Mouse (Mus musculus) monocyte, adult 2 months (primary cell): ENCODE results near the gene Il22ra2.

Source experiments
- DNase-seq, 2 experiments: peaks; one replicate each; pipeline ENCODE4 v3.0.0; 2022; ENCODE audit warnings: low spot score in 2 of 2, low read depth in 1 of 2

Il22ra2 gene

GRCm38 (mm10) chr10:19600093-19600420, 21.7 kb upstream of the Il22ra2 start:
- DNase-seq: no peak

- peak in 1 of 2 experiments; percentile 62 for DNase-seq
Measured at GRCm38 (mm10) chr10:19601502-19601901, 20.3 kb upstream of the Il22ra2 start.

DNA sequence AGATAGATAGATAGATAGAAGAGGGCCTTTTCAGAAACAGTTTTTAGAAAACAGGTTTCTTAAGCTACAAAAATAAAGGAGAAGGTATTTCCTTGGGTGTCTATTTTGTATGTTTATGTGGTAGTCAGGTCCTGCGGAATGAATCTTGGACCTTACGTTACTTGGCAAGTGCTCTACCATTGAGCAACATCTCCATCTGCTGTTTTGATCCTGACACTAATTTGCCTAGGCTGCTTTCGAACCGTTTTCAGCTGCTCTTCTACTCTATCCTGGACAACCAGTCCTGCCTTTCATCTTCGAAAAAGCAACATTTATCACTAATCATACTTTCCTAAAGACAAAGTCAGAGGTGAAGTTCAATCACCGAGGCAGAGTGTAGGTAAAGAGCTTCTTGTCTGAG, 18.6 kb upstream of the Il22ra2 start:
- no peak for DNase-seq

GRCm38 (mm10) chr10:19609125-19609524, 12.7 kb upstream of the Il22ra2 start:
- DNase-seq: no peak

GRCm38 (mm10) chr10:19611616-19612015, 10.2 kb upstream of the Il22ra2 start:
- no peak for DNase-seq

DNA sequence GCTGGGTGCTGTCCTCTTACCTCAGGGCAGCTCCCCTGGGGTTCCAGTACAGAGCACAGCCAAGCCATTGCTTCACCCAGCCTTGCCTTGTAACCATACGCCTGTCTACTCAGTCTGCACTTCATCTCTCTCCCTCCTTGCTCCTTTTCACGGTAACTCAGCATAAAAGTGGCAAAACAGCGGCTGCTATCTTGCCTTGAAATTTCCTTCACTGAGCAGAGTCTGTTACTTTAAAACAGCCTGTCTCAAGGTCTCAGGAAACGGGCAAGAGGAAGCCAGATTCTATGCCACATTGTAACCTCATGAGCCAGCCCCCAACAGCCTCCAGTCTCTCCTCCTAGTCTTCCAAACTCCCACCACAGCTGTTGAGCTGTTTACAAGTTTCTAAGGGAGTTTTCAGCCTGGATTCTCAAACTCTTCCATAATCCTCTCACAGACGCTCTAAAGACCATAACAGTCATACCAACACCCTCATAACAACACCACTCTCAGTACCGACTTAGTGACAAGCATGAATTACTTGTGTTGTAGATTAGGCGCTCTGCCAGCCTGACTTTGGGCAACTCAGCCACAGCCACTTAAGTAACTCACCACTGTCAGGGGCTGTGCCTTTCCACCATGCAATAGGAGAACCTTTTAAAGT, 8.6 kb upstream of the Il22ra2 start:
- DNase-seq: no peak

GRCm38 (mm10) chr10:19619736-19620135, 2.1 kb upstream of the Il22ra2 start:
- DNase-seq: no peak

GRCm38 (mm10) chr10:19624617-19625016, 2.8 kb downstream of the Il22ra2 start:
- DNase-seq: no peak

- DNase-seq: no peak
Measured at GRCm38 (mm10) chr10:19627342-19627741, 5.5 kb downstream of the Il22ra2 start.

GRCm38 (mm10) chr10:19627748-19628147, 6.0 kb downstream of the Il22ra2 start:
- no peak for DNase-seq

DNA sequence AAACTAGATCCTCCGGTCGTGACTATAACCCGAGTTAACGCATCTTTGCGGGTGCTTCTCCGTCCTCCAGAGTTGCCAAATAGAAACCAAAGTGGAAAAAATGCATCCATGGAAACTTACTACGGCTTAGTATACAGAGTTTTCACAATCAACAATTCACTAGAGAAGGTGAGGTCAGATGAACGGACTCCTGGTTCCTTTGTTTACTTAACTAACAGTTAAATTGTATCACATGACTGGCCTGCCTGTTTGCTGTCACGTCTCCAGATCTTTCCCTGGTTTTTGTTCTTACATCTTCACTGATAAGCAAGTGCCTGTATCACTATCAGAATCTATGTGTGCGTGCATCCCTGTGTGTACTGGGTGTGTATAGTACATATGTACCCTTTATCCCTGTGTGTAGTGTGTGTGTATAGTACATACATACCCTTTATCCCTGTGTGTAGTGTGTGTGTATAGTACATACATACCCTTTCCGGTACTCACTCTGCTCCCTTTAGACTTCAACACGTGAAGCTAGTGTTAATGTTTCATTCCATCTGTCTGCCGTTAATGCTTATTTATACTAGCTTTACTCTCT, 9.9 kb downstream of the Il22ra2 start:
- DNase-seq: no peak

- no peak for DNase-seq
Measured at GRCm38 (mm10) chr10:19638851-19639250, 17.1 kb downstream of the Il22ra2 start.

- DNase-seq: no peak
Measured at GRCm38 (mm10) chr10:19639630-19640029, 17.8 kb downstream of the Il22ra2 start.

DNA sequence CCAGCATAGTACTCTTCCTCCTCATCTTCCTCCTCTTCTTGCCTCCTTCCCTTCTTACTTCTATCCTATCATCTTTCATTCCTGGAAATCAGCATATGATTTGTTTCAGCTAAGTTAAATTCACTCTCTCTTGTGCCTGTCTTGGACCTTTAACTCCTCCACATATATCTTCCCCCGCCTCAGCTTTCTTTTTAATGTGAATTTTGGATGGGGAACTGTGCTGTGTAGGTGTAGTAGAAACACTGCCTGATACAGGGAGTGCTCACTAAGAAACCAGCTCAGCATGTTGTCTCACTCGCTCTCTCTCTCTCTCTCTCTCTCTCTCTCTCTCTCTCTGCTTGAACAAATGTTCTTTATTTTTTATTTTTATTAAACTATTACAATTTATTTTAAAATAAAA, 23.3 kb downstream of the Il22ra2 start:
- no peak for DNase-seq

DNA sequence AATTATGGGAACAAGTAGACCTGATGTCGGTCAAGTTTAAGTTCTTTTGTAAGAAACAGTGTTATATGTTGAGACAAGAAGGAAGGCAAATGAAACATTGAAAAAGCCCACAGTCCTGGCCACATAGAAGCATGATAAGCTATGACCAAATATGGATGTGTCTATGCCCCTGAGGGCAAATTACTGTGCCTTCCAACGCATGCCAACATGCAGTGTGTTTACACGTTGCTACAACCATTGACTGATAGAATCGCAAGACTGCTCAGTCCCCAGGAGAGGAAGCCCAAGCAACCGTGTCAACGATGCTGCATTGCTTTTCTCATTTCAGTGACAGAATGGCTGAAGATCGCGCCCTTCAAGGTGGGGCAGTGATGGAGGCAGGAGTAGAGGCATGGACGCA, 35.6 kb downstream of the Il22ra2 start:
- DNase-seq: no peak

DNA sequence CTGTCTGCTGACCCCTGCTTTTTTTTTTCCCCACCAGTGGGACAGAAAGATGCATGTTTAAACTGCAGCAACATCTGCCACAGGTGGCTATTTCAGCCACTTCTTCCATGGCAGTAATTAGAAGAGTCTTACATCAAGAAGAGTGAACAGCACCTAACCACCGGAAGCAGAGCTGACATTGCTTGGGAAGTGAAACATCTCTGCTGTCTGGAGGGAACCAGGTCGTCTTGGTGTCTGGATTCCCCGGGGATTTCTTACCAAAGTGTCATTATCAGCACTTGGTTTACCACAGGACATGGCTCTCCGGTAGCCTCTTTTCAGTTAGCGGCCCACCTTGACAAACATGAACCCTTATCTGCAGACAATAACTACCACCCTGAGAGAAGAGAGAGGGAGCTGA, 38.2 kb downstream of the Il22ra2 start:
- DNase-seq: no peak

GRCm38 (mm10) chr10:19668973-19669372, 47.2 kb downstream of the Il22ra2 start:
- DNase-seq: no peak

DNA sequence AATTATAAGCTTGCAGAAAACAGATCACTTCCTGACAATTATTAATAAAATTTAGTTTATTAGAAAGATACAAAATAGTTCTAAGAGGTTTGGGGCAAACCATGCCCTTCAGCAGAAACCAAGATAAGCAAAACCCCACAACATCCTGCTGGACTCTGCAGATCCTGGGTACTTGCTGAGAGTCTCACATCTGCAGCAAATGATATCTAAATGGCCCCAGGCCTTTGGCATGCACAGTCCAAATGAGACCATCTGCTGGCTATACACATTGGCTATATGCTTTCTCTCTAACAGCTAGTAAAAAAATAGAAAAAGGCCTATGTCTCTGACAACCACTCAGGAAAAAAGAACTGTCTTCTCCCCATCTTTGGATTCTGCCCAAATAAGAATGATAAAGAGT, 50.2 kb downstream of the Il22ra2 start:
- DNase-seq: no peak

GRCm38 (mm10) chr10:19673146-19673545, 51.3 kb downstream of the Il22ra2 start:
- no peak for DNase-seq
